Mouse (Mus musculus) lung, embryonic 15.5 days (tissue): ENCODE data around the gene Kcnh7. TPM values are rescaled to one million over a fixed set of nuclear protein-coding genes. Genes with fewer than 3 reads are reported as not detected.

ENCODE experiments used
- ATAC-seq: fragments of 200-750 bp; cut with Nextera tagmentation; 2 replicates; pipeline ENCODE4 v1.8.0; 2017; ENCODE audit warnings: moderate number of reproducible peaks, borderline replicate concordance; ENCODE audit not compliant: low FRiP score, low TSS enrichment; ENCODE audit errors: extremely low read depth
- H3K27ac ChIP-seq: fragments of 300-500 bp; sonication (generic); 2 replicates; pipeline ENCODE4 v1.5.1; 2015; ENCODE audit warnings: moderate library complexity, mild to moderate bottlenecking, inconsistent platforms
- H3K27me3 ChIP-seq: fragments of 300-500 bp; sonication (generic); 2 replicates; pipeline ENCODE4 v1.6.1; 2015; ENCODE audit warnings: inconsistent platforms
- H3K36me3 ChIP-seq: fragments of 300-500 bp; sonication (generic); 2 replicates; pipeline ENCODE4 v1.6.1; 2015; ENCODE audit warnings: inconsistent platforms
- H3K4me1 ChIP-seq: fragments of 300-500 bp; sonication (generic); 2 replicates; pipeline ENCODE4 v1.6.1; 2015; ENCODE audit warnings: inconsistent platforms
- H3K4me2 ChIP-seq: fragments of 300-500 bp; sonication (generic); 2 replicates; pipeline ENCODE4 v1.6.1; 2015; ENCODE audit warnings: inconsistent platforms, mild to moderate bottlenecking, moderate library complexity
- H3K4me3 ChIP-seq: fragments of 300-500 bp; sonication (generic); 2 replicates; pipeline ENCODE4 v1.5.1; 2015; ENCODE audit warnings: mild to moderate bottlenecking, inconsistent platforms
- H3K9ac ChIP-seq: fragments of 300-500 bp; sonication (generic); 2 replicates; pipeline ENCODE4 v1.6.1; 2015; ENCODE audit warnings: inconsistent platforms
- H3K9me3 ChIP-seq: fragments of 300-500 bp; sonication (generic); 2 replicates; pipeline ENCODE4 v1.6.1; 2016; ENCODE audit warnings: inconsistent platforms
- WGBS: fragments of 180-500 bp; shearing (Covaris S2); methylation state at CpG from one replicate; pipeline ENCODE4 v1.1.7; 2015; 5-methylcytosine and 5-hydroxymethylcytosine counted together
- polyA plus RNA-seq: library from polyadenylated mRNA; unstranded; fragments of >200 nt; fragmentation: Nextera tagmentation; extraction: Ambion mirVana; gene quantifications from 2 replicates; pipeline ENCODE4 v1.2.1, GENCODE M21; 2015

Gene Kcnh7
- polyA plus RNA-seq, 1 experiment from 2014 or later, result 0.25 TPM

DNA sequence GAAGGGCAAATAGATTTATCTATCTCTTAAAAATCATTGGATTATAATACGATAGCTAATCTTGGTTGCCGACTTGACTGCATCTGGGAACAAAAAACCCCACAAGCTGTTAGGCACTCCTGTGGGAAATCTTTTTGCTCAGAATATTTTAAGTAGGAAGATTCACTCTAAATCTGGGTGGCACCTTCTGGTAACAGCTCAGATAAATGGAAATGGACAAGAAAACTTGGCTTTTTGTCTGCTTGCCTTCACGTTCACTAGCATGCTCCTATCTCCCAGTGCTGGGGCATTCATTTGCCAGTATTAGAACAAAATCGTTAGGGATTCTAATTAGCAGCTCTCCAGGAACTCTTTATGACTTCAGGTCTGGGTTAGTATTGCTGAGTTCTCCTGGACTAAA, 260.3 kb downstream of the Kcnh7 start:
- H3K36me3 ChIP-seq, result no peaks in the 10 kb centered on the region
- WGBS, result 73% methylated on average over 4 of the region's 4 CpGs

DNA sequence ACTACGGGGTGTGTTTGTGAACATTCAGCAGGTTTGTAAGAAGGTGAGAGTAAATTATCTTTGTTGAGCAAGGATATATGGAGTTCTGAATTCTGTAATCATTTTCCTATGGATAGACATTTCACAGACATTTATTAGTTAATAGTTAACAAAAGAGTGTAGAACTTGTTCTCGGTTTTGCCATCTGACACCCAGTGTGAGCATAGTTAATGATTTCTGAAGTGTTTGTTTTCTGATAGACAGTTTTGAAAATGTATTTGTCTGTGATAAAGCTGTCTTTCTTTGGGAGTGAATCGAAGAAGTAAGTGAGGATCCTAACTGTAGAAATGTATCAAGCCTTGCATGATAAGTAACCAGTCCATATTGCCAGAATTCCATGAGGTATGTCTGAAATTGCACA, 276.4 kb downstream of the Kcnh7 start:
- H3K27me3 ChIP-seq, result no peaks in the 10 kb centered on the region
- no peak for ATAC-seq
- no peaks in the 10 kb centered on the region for H3K36me3 ChIP-seq
- H3K4me1 ChIP-seq, result no peaks in the 10 kb centered on the region
- no peak overlapping the region for H3K4me2 ChIP-seq
- no peak overlapping the region for H3K27ac ChIP-seq
- 46% methylated on average over 3 of the region's 3 CpGs for WGBS
- no peaks in the 10 kb centered on the region for H3K9me3 ChIP-seq
- H3K4me3 ChIP-seq, result no peak overlapping the region
- no peak overlapping the region for H3K9ac ChIP-seq

More for the DNA sequence above, 260.3 kb downstream of the Kcnh7 start:
- H3K9me3 ChIP-seq, result no peaks in the 10 kb centered on the region
- no peaks in the 10 kb centered on the region for H3K4me1 ChIP-seq
- ATAC-seq, result no peak
- no peaks in the 10 kb centered on the region for H3K27me3 ChIP-seq
- H3K4me3 ChIP-seq, result no peak overlapping the region
- H3K9ac ChIP-seq, result no peak overlapping the region
- H3K4me2 ChIP-seq, result no peak overlapping the region
- H3K27ac ChIP-seq, result no peak overlapping the region

DNA sequence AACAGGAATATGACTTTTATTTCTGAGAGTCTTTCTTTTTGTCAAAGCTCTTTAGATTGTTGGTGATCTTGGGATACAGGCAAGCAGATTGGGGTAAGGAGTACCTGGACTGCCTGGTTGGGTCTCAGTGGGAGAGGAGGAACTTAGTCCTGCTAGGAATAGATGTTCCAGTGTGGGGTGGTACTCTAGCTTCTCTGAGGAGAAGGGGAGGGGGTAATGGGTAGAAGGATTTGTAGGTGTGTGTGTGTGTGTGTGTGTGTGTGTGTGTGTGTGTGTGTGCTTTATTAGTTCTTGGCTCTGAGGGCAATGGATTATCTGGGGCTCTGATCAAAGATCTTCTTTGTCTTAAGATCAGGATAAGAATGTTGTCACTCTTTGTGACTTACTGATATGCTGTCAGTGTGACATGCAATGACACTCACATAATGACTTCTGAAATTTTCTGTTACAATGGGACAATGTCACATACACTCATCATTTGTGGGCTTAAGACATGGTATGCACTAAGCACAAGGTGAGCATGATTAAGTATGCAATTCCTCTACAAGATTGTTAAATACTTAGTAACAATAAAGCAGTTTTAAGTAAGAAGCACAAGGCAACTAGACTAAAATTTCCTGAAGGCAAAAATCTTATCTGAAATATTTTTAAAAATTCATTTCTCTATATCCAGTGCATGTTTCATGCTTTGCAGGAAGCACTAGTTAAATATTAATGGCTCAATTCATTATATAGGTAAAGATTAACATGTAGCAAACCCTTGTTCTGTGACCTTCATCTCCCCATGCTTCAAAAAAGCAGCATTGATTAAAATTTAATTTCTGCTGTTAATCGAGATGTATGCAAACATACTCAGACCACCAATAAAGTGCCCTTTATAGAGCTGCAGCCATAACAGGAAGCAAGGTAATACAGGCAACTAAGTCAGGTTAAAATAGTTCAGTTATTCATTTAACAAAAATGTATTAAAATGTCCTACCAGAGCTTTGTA, 281.4 kb downstream of the Kcnh7 start:
- ATAC-seq, result no peak
- no peak overlapping the region for H3K4me3 ChIP-seq
- 53% methylated on average over 1 of the region's 1 CpGs for WGBS
- H3K9ac ChIP-seq, result no peak overlapping the region
- H3K4me1 ChIP-seq, result no peaks in the 10 kb centered on the region
- H3K4me2 ChIP-seq, result no peak overlapping the region
- H3K27ac ChIP-seq, result no peak overlapping the region
- no peaks in the 10 kb centered on the region for H3K27me3 ChIP-seq
- H3K36me3 ChIP-seq, result no peaks in the 10 kb centered on the region
- H3K9me3 ChIP-seq, result no peaks in the 10 kb centered on the region

DNA sequence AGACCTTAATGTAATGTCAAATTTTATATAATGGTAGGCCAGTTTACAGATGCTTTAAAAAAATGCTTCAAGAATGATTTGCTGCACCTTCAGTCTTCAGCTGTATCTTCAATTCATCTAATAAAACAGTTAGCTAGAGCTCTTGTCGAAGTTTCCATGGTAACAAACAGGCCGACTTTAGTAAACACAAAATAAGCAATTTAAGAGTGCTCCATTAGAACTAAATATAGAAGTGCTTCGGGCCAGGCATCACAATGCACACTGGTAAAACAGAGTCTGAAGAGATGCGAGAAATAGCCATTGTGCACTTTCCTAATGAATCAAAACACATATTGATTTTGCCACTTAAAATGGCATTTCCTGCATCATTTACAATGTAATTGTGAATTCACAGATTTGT, 305.3 kb downstream of the Kcnh7 start:
- no peak overlapping the region for H3K27ac ChIP-seq

DNA sequence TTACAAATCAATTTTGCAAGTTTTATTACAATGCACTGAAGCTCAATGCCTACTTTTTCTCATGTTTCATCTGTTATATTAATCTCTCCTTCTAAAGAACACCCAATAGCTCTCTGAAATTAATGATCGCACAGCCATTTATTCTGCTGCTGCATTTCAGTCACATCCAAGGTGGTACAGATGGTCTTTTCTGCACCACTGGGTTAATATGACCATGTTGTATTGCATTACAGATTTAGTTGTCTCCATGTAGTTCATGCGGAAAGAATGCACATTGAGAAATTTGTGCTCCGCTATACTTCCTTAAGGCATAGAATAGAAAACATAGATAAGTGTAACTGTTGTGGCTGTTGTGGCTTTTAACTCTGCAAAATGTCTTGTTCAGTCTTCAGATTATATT, 328.7 kb downstream of the Kcnh7 start:
- no peak for ATAC-seq
- 92% methylated on average over 3 of the region's 3 CpGs for WGBS
- Histone ChIP-seq H3K9ac (no peak overlapping the region), H3K36me3 (no peaks in the 10 kb centered on the region), H3K4me3 (no peak overlapping the region), H3K4me2 (no peak overlapping the region), H3K4me1 (no peaks in the 10 kb centered on the region), H3K27ac (no peak overlapping the region), H3K9me3 (no peaks in the 10 kb centered on the region), H3K27me3 (no peaks in the 10 kb centered on the region)

More for the DNA sequence above, 305.3 kb downstream of the Kcnh7 start:
- Histone ChIP-seq H3K4me2 (no peak overlapping the region), H3K36me3 (no peaks in the 10 kb centered on the region), H3K4me1 (no peaks in the 10 kb centered on the region), H3K4me3 (no peak overlapping the region), H3K9me3 (no peaks in the 10 kb centered on the region), H3K9ac (no peak overlapping the region), H3K27me3 (no peaks in the 10 kb centered on the region)
- WGBS, result 65% methylated on average over 4 of the region's 4 CpGs
- no peak for ATAC-seq

DNA sequence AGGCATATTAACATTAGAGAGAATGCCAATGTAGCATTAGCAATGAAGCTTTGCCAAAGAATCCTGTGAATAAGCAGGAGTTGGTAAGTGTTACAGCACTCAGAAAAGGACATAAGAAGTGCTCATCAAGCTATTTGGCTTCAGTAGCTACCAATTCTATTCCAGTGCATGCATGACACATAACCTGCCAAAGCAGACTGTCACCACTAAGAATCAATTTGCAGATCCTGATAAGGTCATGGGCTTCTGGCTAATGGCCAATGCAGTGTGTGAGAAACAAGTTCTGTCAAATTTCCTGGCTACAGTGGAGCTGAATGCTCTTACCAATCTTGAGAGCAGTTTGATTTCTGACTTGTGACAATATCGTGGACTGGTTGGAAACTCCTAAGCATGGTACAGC, 341.5 kb downstream of the Kcnh7 start:
- 41% methylated on average over 1 of the region's 1 CpGs for WGBS
- Histone ChIP-seq H3K27me3 (no peaks in the 10 kb centered on the region), H3K4me2 (no peak overlapping the region), H3K27ac (no peak overlapping the region), H3K9ac (no peak overlapping the region), H3K9me3 (no peaks in the 10 kb centered on the region), H3K4me1 (no peaks in the 10 kb centered on the region), H3K36me3 (no peaks in the 10 kb centered on the region), H3K4me3 (no peak overlapping the region)
- ATAC-seq, result no peak

DNA sequence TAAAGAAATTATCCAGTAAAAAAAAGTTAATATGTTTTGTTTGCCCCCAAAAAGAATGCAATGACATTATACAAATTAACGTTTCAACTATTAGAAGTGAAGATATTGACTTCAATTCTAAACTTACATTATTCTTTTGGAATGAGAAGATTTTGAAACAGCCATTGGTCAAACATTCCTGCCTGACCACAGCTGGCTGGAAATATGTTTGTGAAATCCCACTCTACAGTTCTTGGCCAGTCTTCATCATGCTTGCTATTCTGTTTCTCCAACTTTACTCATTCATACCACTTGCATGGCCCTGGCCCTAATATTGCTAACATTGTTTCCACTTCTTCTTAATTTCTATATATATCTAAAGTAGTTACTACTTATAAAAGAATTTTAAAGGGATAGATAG, 349.8 kb downstream of the Kcnh7 start:
- H3K4me2 ChIP-seq, result no peak overlapping the region
- no peaks in the 10 kb centered on the region for H3K27me3 ChIP-seq
- no peaks in the 10 kb centered on the region for H3K36me3 ChIP-seq
- no peaks in the 10 kb centered on the region for H3K9me3 ChIP-seq
- no peak overlapping the region for H3K4me3 ChIP-seq
- WGBS, result 70% methylated on average over 1 of the region's 1 CpGs
- no peak for ATAC-seq
- H3K4me1 ChIP-seq, result no peaks in the 10 kb centered on the region
- no peak overlapping the region for H3K27ac ChIP-seq
- H3K9ac ChIP-seq, result no peak overlapping the region

DNA sequence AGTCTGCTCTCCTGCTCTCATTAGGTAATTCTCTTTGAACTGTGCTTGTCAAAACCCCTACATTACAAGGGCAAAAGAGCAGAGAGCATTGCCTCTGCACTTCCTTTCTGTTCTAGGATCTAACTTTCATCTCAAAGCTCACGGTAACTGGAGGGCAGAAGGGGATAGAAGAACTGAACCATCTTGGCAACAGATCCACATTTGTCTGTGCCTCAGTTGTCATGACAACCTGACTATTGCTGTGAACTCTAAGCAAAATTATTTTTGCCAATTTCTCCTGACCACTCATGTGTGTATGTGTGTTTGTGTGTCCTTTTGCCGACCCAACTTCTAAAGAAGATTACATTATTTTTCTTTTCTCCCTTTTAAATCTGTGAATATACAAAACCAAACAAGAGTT, 364.9 kb downstream of the Kcnh7 start:
- H3K27ac ChIP-seq, result no peak overlapping the region
- H3K4me1 ChIP-seq, result no peaks in the 10 kb centered on the region
- no peak overlapping the region for H3K4me2 ChIP-seq
- H3K36me3 ChIP-seq, result no peaks in the 10 kb centered on the region
- no peaks in the 10 kb centered on the region for H3K9me3 ChIP-seq
- no peak for ATAC-seq
- 60% methylated on average over 2 of the region's 2 CpGs for WGBS
- no peak overlapping the region for H3K9ac ChIP-seq
- no peak overlapping the region for H3K4me3 ChIP-seq
- no peaks in the 10 kb centered on the region for H3K27me3 ChIP-seq

DNA sequence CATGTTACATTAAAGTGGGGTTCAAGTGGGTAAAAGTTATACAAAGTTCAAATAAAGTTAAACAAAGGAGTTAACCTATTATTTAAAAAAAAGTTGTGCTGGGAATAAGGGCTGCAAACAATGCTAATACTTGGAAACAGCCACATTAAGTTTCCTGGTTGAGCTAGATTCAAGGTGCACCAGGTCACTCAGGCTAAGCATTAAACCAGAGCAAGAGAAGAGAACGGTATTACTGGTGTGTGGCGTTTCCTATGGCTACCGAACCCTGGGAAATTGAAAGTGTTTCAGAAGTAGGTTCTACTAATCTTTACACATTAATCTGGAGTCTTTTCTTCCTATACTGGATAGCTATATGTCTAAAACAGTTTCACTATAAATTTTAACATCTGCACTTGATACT, 368.1 kb downstream of the Kcnh7 start:
- Histone ChIP-seq H3K36me3 (no peaks in the 10 kb centered on the region), H3K4me3 (no peak overlapping the region), H3K9ac (no peak overlapping the region), H3K27ac (no peak overlapping the region), H3K9me3 (no peaks in the 10 kb centered on the region), H3K4me2 (no peak overlapping the region), H3K4me1 (no peaks in the 10 kb centered on the region), H3K27me3 (no peaks in the 10 kb centered on the region)
- no peak for ATAC-seq
- WGBS, result 80% methylated on average over 3 of the region's 3 CpGs

DNA sequence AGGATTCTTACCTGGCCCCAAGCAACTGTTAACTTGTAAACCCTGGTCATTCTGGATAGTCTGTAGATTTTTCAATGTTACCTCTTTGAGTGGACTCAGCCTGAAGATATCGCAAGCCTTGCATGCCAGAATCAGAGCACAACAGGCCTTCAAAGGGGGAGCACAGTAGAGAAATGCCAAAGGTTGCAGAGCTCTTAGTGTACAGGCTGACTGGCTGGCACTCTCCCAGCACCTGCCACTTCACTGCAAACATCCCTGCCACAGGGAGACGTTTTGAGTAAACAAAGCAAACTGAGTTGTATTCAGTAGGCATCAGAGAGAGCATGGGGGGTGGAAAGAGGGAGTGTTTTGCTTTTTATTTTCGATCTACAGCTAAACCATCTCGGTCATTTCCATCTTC, 375.3 kb downstream of the Kcnh7 start:
- no peak overlapping the region for H3K27ac ChIP-seq
- no peaks in the 10 kb centered on the region for H3K27me3 ChIP-seq
- no peak overlapping the region for H3K4me2 ChIP-seq
- H3K4me1 ChIP-seq, result no peaks in the 10 kb centered on the region
- no peaks in the 10 kb centered on the region for H3K9me3 ChIP-seq
- ATAC-seq, result no peak
- no peak overlapping the region for H3K9ac ChIP-seq
- WGBS, result 48% methylated on average over 4 of the region's 4 CpGs
- H3K4me3 ChIP-seq, result no peak overlapping the region
- H3K36me3 ChIP-seq, result no peaks in the 10 kb centered on the region

DNA sequence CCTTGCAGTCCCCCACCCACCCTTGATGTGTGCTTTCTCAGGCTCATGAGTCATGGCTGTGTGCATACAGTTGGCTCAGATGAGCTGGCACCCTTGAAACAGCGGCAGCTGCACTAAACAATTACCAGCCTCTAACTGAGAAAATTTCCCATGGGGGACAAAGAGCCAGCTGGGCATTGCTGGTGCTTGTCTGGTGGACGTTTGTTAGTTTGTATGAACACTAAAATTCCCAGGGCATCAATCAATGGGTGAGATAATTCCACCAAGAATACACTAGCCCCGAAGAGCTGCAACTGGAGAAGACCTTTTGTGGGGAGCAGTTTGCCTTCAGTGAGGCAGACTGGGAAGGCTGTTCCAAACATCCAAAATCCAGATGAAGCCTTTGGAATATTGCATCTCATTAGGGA, 376.6 kb downstream of the Kcnh7 start:
- Histone ChIP-seq H3K4me1 (no peaks in the 10 kb centered on the region), H3K4me2 (no peak overlapping the region), H3K9me3 (no peaks in the 10 kb centered on the region), H3K27me3 (no peaks in the 10 kb centered on the region), H3K9ac (no peak overlapping the region), H3K4me3 (no peak overlapping the region), H3K27ac (no peak overlapping the region), H3K36me3 (no peaks in the 10 kb centered on the region)
- WGBS, result 29% methylated on average over 3 of the region's 3 CpGs
- ATAC-seq, result no peak

DNA sequence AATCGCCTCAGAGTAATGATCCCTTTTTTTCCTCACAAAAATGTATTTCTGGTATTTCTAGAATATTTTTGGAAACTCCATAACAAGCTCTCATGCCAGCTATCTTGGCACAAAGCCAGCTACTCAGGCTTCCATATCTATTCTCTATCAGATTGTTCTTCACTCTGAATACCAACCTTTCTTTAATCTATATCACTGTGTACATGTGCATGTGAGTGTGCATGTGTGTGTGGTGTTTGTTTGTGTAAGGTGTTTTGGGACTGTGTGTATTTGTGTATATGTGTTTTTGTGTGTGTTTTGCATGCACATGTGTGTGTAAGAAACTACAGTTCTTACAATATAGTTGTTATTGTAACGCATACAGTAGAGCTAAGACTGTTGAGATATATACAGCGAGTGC, 377.2 kb downstream of the Kcnh7 start:
- 86% methylated on average over 3 of the region's 3 CpGs for WGBS
- Histone ChIP-seq H3K4me2 (no peak overlapping the region), H3K4me1 (no peaks in the 10 kb centered on the region), H3K9ac (no peak overlapping the region), H3K27ac (no peak overlapping the region), H3K9me3 (no peaks in the 10 kb centered on the region), H3K36me3 (no peaks in the 10 kb centered on the region), H3K4me3 (no peak overlapping the region), H3K27me3 (no peaks in the 10 kb centered on the region)
- no peak for ATAC-seq
